Mouse (Mus musculus) right cerebral cortex, postnatal 4 days (tissue): ENCODE results near the gene Car11.

ENCODE experiments used
- DNase-seq: peaks from one replicate; pipeline ENCODE4 v3.0.0-alpha.2; 2022

Gene Car11

GRCm38 (mm10) chr7:45693921-45694591 lies 5.6 kb upstream of the Car11 start, which contains the start of gene Sec1:
Gene Sec1 (minus strand): TSS chr7:45694402.
- DNase-seq = no peak

DNA sequence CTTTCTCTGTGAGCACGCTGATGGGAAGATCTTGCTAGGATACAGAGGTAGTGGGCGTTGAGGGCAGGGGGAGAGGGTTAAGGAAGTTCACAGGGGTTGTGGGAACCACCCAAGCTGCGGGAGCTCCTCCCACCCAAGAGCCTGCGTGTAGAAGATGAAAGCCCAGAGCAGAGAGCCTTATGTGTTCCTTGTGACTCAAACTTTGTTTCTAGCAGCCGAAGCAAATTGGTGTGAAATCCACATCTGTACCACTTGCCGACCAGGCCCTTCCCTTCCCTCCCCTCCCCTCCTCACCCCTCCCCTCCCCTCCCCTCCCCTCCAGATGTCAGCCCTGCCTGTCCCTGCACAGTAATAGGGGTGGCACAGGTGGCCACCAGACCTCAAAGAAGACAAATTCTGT lies 4.5 kb upstream of the Car11 start:
- no peak for DNase-seq

DNA sequence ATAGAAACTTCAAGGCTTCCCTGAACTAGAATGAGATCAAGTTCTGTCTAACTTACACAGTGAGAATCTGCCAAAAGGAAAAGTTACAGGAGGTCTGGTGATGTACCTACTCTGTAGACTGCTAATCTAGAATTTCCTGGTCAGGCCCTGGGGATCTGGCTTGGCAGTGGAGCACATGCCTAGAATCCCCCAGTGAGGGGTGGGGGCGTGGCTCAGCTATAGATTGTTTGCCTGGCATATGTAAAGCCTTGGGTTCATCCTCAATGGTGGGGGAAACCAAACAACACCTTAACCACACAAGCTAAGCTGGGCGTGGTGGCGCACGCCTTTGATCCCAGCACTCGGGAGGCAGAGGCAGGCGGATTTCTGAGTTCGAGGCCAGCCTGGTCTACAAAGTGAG lies 1.7 kb upstream of the Car11 start:
- no peak for DNase-seq

DNA sequence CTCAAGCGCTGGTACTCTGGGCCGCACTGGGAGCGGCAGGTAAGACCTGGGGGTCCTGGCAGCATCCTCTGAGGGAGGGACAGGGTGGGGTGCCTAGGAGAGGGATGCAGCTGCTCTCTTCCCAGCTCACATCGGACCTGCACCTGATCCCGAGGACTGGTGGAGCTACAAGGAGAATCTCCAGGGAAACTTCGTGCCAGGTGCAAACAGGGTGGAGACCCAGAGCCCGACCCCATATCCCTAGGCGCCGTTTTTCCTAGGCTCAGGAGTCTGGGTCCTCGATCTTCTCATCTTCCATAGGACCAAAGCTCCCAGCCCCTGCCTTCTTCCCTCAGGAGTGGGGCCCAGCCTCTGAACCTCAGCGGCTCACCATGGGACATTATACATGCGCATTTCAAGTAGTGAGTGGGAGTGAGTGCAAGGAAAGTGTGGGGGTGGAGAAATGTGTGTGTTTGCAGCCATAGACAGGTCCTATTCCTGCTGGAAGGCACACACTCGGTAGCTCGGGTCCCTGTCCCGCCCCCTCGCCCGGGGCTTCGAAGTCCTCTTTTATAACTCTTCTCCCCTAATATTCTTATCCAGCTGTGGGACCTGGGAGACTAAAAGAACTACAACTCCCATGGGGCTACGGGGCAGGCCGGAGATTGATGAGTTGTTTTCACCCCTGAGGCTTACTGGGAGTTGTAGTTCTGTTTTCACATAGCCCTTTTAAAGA lies 815 bp downstream of the Car11 start:
- peak; percentile 64 for DNase-seq

DNA sequence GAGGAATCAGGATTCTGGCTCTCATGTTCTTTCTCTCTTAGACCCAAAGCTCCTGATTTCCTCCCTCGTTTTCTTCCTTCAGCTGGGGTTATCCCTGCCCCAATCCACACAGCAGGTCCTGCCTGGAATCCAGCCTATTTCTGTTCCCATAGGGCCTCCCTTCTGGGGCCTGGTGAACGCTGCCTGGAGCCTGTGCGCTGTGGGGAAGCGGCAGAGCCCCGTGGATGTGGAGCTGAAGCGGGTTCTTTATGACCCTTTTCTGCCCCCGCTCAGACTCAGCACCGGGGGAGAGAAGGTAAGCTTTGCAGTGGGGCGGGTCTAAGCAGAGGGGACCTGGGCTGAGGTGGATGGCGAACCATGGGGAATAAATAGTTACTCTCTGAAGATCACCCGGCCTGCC lies 1.4 kb downstream of the Car11 start:
- DNase-seq = no peak

- DNase-seq = no peak
Measured at GRCm38 (mm10) chr7:45701607-45702006, 2.0 kb downstream of the Car11 start.

GRCm38 (mm10) chr7:45702316-45702715 lies 2.7 kb downstream of the Car11 start:
- no peak for DNase-seq

DNA sequence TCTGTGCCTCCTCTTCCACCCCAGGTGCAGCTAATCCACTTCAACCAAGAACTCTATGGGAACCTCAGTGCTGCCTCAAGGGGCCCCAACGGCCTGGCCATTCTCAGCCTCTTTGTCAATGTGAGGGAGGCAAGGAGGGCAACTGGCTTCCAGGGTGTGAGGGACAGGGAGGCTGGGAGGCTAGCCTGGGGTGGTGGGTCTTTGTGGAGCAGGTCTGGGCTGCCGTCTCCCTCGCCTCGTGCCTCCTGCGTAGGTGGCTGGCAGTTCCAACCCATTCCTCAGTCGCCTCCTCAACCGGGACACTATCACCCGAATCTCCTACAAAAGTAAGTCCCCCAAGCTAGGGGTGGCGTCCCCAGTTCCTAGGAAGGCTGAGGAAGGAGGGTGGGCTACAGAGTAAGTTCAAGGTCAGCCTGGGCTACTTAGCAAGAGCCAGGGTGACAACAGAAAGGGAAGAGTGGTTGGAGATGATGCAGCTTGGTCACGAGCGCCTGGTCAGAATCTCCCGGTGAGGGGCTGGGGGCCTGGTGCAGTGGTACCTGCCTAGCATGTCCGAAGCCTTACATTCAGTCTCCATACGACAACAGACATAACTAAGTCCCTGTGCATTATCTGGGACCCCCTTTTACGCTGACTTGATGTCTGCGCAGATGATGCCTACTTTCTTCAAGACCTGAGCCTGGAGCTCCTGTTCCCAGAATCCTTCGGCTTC lies 3.3 kb downstream of the Car11 start:
- DNase-seq = no peak

GRCm38 (mm10) chr7:45703521-45704033 lies 3.9 kb downstream of the Car11 start:
- DNase-seq = no peak

GRCm38 (mm10) chr7:45704046-45704559 lies 4.5 kb downstream of the Car11 start:
- peak; percentile 66 for DNase-seq

GRCm38 (mm10) chr7:45704730-45705442 lies 5.2 kb downstream of the Car11 start, which contains the start of gene Dbp:
Gene Dbp (plus strand): TSS chr7:45705088.
- DNase-seq = peak; percentile 92

DNA sequence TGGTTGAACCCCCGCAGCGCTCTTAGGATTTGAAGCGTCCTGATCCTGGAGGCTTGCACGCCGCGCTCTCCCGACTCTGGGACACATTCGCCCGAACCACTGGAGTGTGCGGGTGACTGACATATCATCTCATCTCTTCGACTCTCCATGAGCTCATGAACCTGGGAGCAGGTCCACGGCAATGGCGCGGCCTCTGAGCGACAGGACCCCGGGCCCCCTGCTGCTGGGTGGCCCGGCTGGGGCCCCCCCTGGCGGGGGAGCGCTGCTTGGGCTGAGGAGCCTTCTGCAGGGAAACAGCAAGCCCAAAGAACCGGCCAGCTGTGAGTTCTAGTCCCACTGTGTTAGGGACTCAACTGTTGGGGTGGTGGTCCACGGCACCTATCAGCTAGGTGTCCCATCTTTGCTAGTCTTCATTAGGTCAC lies 5.8 kb downstream of the Car11 start:
- no peak for DNase-seq

DNA sequence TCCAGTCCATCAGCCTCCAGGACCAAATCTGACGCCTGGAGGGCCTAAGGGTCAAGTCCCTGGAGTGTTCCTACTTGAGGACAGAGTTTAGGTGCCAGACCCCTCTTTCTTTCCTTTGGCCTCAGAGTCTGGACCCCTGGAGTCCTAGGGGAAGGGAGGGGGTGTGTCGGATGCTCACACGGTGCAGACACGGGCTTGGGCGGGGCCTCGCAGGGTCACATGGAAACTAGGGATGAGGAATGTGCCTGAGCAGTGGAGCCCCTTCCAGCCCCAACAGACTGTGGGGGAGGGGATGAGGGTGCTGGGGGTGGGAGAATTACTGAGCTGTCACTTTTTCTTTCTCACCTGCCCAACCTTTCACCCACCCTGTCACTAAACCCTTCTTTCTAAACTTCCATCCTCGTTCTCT lies 6.2 kb downstream of the Car11 start:
- peak; percentile 68 for DNase-seq

DNA sequence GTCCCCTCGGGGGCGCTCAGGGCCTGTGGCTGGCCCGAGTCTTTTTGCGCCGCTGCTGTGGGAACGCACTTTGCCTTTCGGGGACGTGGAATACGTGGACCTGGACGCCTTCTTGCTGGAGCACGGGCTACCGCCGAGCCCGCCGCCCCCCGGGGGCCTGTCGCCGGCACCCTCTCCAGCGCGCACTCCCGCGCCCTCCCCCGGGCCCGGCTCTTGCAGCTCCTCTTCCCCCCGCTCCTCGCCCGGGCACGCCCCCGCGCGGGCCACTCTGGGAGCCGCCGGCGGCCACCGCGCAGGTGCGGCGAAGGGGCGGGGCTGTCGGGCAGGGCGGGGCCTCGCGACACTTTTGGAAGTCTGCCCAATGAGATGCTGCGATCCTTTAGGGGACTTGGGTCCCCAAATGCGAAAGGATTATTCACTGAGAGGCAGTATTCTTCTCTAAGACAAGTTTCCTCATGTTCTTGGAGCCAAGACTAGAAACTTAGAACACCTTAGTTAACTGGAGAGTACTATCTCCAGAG lies 7.1 kb downstream of the Car11 start:
- DNase-seq = peak; percentile 85

GRCm38 (mm10) chr7:45707375-45707967 lies 7.8 kb downstream of the Car11 start:
- peak; percentile 92 for DNase-seq

GRCm38 (mm10) chr7:45708221-45708761 lies 8.6 kb downstream of the Car11 start:
- DNase-seq = no peak

- DNase-seq = no peak
Measured at GRCm38 (mm10) chr7:45709036-45709435, 9.4 kb downstream of the Car11 start.

DNA sequence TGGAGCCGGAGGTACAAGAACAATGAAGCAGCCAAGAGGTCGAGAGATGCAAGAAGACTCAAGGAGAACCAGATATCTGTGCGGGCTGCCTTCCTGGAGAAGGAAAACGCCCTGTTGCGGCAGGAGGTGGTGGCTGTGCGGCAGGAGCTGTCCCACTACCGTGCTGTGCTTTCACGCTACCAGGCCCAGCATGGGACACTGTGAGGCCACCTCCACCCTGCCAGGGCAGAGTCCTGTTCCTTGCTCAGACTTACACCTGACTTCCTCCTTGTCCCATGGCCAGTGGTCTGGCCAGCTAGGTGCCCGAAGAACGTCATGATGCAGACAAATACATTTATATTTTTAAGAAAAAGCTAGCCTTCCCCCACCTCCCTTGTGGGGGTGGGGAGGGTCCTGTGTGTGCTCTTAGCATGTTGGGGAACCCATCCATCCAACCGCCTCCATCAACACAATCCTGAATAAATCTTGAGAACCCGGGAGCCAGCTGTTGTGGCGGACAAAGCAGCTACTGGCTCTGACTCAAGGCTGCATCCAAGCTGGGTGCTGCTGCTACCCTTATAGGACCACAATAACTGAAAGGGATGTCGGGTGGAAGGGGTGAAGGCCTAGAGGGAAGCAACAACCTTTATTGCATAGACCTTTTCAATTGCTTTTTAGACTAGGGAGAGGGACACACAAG lies 10.2 kb downstream of the Car11 start:
- DNase-seq = no peak

DNA sequence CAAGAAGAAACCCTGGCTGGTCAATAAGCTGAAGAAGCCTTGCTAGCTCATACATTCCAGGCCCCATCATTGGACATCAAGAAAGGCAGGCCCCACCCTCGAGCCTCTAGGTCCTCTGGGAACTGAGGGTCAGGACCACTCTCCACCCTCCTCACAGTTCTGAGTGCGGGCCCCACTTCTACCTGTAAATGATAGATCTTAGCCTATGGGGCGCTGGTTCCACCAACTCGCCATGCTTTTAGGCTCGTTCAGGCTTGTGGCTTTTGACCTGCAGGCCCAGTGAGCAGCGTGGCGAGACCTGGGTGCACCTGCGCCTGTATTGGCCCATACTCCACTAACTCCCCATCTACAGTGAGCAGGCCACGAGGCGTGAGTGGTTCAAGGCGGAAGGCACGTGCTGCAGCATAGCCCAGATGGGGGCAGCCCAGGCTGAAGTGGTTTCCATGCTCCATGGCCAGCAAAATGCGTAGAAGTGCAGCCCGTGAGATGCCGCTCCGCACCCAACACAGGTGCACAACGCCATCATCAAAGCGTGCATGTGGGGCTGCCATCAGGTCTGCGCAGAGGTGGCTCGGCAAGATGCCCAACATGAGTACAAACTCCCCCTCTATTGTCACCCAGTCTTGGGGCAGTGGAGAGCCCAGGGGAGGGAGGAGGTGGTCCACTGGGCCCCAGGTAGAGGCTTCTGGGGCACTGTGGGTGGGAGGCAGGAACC lies 11.0 kb downstream of the Car11 start:
- no peak for DNase-seq

DNA sequence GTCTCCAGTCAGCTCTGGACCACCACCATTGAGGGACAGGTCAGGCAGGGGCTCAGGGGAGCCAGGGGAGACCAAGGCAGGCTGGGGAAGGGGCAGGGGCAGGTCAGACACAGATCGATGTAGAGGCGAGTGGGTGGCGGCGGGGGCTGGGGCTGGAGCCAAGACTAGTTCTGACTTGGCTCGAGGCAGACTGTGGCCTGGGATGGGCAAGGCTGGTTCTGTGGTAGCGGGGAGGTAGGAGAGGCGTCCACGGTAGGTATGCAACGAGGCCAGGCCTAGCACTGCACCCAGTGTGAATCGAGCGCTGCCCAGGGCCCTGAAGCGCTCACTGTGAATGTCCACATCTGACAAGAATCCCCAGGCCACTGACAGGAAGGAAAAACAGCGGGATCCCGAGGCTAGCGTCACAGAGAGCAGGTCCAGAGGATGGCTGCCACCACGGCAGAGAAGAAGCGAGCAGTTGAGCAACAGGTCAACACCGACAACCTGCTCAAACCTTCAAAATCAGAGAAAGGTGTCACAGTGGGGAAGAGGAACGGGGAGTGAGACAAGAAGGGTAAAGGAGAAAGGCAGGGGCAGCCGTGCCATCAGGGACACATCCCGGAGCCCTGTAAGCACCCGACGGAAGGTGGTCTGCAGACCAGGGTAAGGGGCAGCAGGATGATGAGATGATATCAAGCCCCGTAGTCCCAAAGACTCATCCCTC lies 11.8 kb downstream of the Car11 start:
- DNase-seq = no peak
